Comparison of ENCODE assay signal across 9 mouse cellular contexts in genomic region chr7:105549035-105549434, GRCm38 (mm10). TPM values are rescaled to one million over a fixed set of nuclear protein-coding genes. Genes with fewer than 3 reads are reported as not detected.
DNase-seq lines count a peak whose midpoint lies in the region; ATAC-seq and TF ChIP-seq lines count a peak whose summit lies in the region.
"Had no signal": no experiment of that assay in that cellular context is flagged by ENCODE, and none has a peak within 500 bp of the region (broad histone marks: within the 10 kb centered on the region; RNA-seq: fewer than 3 reads in every experiment).

No protein-coding gene starts in this region.

- WGBS in forebrain, embryonic 16.5 days = 46% methylated on average over 6 of the region's 6 CpGs
- WGBS in forebrain, embryonic 12.5 days = 50% methylated on average over 6 of the region's 6 CpGs
- WGBS in lung, postnatal 0 days = 32% methylated on average over 6 of the region's 6 CpGs

- ATAC-seq in forebrain, embryonic 16.5 days = peak; percentile 25; the same call in 1 of the 2 replicates
- no peak for ATAC-seq in forebrain, embryonic 12.5 days (ENCODE audit: low FRiP score)
- 0 out of 2 replicates have a peak, but pooled peaks have one; percentile 32 for ATAC-seq in lung, postnatal 0 days

- H3K36me3 ChIP-seq in forebrain, embryonic 16.5 days (ENCODE audit: control insufficient read depth, insufficient read depth) = no peaks in the 10 kb centered on the region
- no peaks in the 10 kb centered on the region for H3K36me3 ChIP-seq in forebrain, embryonic 12.5 days (replicated peaks)
- no peaks in the 10 kb centered on the region for H3K36me3 ChIP-seq in lung, postnatal 0 days (ENCODE audit: insufficient read depth, low read length)

- peaks cover 3% of the 10 kb centered on the region; the same call in 1 of the 2 replicates for H3K4me1 ChIP-seq in forebrain, embryonic 16.5 days (replicated peaks; ENCODE audit: control insufficient read depth, insufficient read depth, low read length)
- 0 out of 2 replicates have a peak, but pooled peaks cover 3% of the 10 kb centered on the region for H3K4me1 ChIP-seq in forebrain, embryonic 12.5 days
- no peaks in the 10 kb centered on the region for H3K4me1 ChIP-seq in lung, postnatal 0 days (ENCODE audit: insufficient read depth, low read depth, low read length)

- intact Hi-C loops in left cerebral cortex, postnatal 14 days (cut with DNase I) = loop anchor here (5.0 kb wide), 1 partner anchor 268 kb away; no protein-coding TSS in a partner anchor
- intact Hi-C loops in left cerebral cortex, postnatal 4 days (cut with DNase I) = no loop called here

- H3K27ac ChIP-seq in forebrain, embryonic 16.5 days (ENCODE audit: low read length) = no peak overlapping the region
- H3K27ac ChIP-seq in forebrain, embryonic 12.5 days = no peak overlapping the region
- H3K27ac ChIP-seq in lung, postnatal 0 days (ENCODE audit: low read length) = no peak overlapping the region

- H3K9ac ChIP-seq in forebrain, embryonic 16.5 days (replicated peaks; ENCODE audit: low read depth, low read length) = no peak overlapping the region
- no peak overlapping the region for H3K9ac ChIP-seq in forebrain, embryonic 12.5 days
- no peak overlapping the region for H3K9ac ChIP-seq in lung, postnatal 0 days (replicated peaks; ENCODE audit: low read depth)

- no peaks in the 10 kb centered on the region for H3K27me3 ChIP-seq in forebrain, embryonic 16.5 days (replicated peaks; ENCODE audit: control insufficient read depth, insufficient read depth, low read length)
- no peaks in the 10 kb centered on the region for H3K27me3 ChIP-seq in forebrain, embryonic 12.5 days
- H3K27me3 ChIP-seq in lung, postnatal 0 days (replicated peaks; ENCODE audit: insufficient read depth, low read length) = no peaks in the 10 kb centered on the region

- H3K4me2 ChIP-seq in forebrain, embryonic 16.5 days (ENCODE audit: low read length) = no peak overlapping the region
- H3K4me2 ChIP-seq in forebrain, embryonic 12.5 days = no peak overlapping the region
- no peak overlapping the region for H3K4me2 ChIP-seq in lung, postnatal 0 days (replicated peaks; ENCODE audit: low read depth, low read length)

- no peaks in the 10 kb centered on the region for H3K9me3 ChIP-seq in forebrain, embryonic 16.5 days (ENCODE audit: control insufficient read depth, low read length)
- no peaks in the 10 kb centered on the region for H3K9me3 ChIP-seq in forebrain, embryonic 12.5 days
- H3K9me3 ChIP-seq in lung, postnatal 0 days (ENCODE audit: low read length) = no peaks in the 10 kb centered on the region

- peak; percentile 72 for TF ChIP-seq CTCF in lung, postnatal 0 days (IDR thresholded peaks at IDR 0.05)

- TF ChIP-seq EP300 in lung, postnatal 0 days (IDR thresholded peaks at IDR 0.05) = no peak

- no peak overlapping the region for H3K4me3 ChIP-seq in forebrain, embryonic 16.5 days (replicated peaks; ENCODE audit: low read length)
- no peak overlapping the region for H3K4me3 ChIP-seq in forebrain, embryonic 12.5 days (replicated peaks)
- no peak overlapping the region for H3K4me3 ChIP-seq in lung, postnatal 0 days (ENCODE audit: low read depth, low read length)

- DNase-seq in left cerebral cortex, postnatal 14 days (ENCODE audit: low spot score in 2 of 2) = peak; percentile 62 to 83
- DNase-seq in left cerebral cortex, postnatal 4 days = no peak
- DNase-seq in embryo, embryonic 10.5 days (ENCODE audit: low spot score) = peak; percentile 75
- peak; percentile 62 for DNase-seq in lung, postnatal 0 days (ENCODE audit: low spot score)
- no peak for DNase-seq in ovary, adult 18-20 months (ENCODE audit: low spot score)
- DNase-seq in thymus, postnatal 4 days = no peak

RNA-seq across cellular contexts. Expression of gene Smpd1, which starts 5.1 kb away (rescaled TPM):
- 69.2 and 74.2 TPM in 2 replicates for polyA plus RNA-seq in forebrain, embryonic 16.5 days (2015; fragmentation: Nextera tagmentation; extraction: Ambion mirVana)
- polyA plus RNA-seq in forebrain, embryonic 12.5 days (2016; fragmentation: Nextera tagmentation; extraction: Ambion mirVana) = 42.5 and 43.6 TPM in 2 replicates
- 100 to 1,000 TPM; 111 to 112 TPM for total RNA-seq in left cerebral cortex, postnatal 14 days (2021)
- total RNA-seq in left cerebral cortex, postnatal 4 days (2021) = 10 to 100 TPM; 59.3 to 65.7 TPM
- 57.1 and 57.5 TPM in 2 replicates for polyA plus RNA-seq in lung, postnatal 0 days (2015; fragmentation: Nextera tagmentation; extraction: Ambion mirVana)

RNA-seq across cellular contexts. Expression of gene Apbb1, which starts 32.4 kb away (rescaled TPM):
- 249 and 300 TPM in 2 replicates for polyA plus RNA-seq in forebrain, embryonic 16.5 days (2015; fragmentation: Nextera tagmentation; extraction: Ambion mirVana)
- polyA plus RNA-seq in forebrain, embryonic 12.5 days (2016; fragmentation: Nextera tagmentation; extraction: Ambion mirVana) = 149 and 160 TPM in 2 replicates
- total RNA-seq in left cerebral cortex, postnatal 14 days (2021) = 100 to 1,000 TPM; 450 to 459 TPM
- 100 to 1,000 TPM; 327 to 331 TPM for total RNA-seq in left cerebral cortex, postnatal 4 days (2021)
- 71.2 and 77.6 TPM in 2 replicates for polyA plus RNA-seq in lung, postnatal 0 days (2015; fragmentation: Nextera tagmentation; extraction: Ambion mirVana)

RNA-seq across cellular contexts. Expression of gene Hpx, which starts 50.9 kb away (rescaled TPM):
- 0.14 TPM in 1 of 2 replicates, not detected in the other for polyA plus RNA-seq in forebrain, embryonic 16.5 days (2015; fragmentation: Nextera tagmentation; extraction: Ambion mirVana)
- polyA plus RNA-seq in forebrain, embryonic 12.5 days (2016; fragmentation: Nextera tagmentation; extraction: Ambion mirVana) = 0.17 and 0.29 TPM in 2 replicates
- total RNA-seq in left cerebral cortex, postnatal 14 days (2021) = under 1 TPM; 0.23 to 0.24 TPM
- under 1 TPM in 1 of 2 experiments, not detected in 1; 0.26 TPM for total RNA-seq in left cerebral cortex, postnatal 4 days (2021)
- polyA plus RNA-seq in lung, postnatal 0 days (2015; fragmentation: Nextera tagmentation; extraction: Ambion mirVana) = 1.7 and 2.0 TPM in 2 replicates
- total RNA-seq: hematopoietic stem cell, adult 5-6 weeks had no signal

Comparison
In these comparisons a context has a peak if more than half of its experiments do, and no peak if none do; other contexts are left out.
1. DNase-seq: peak in left cerebral cortex, postnatal 14 days (2 of 2), embryo, embryonic 10.5 days (single experiment) and lung, postnatal 0 days (single experiment); none in left cerebral cortex, postnatal 4 days (single experiment), ovary, adult 18-20 months (single experiment) and thymus, postnatal 4 days (single experiment).